Mouse (Mus musculus) embryonic stem cell, embryonic (primary cell): Measurements from ENCODE around the gene Scn1a.

ENCODE experiments used
- CTCF ChIA-PET, 4 experiments: fragments of 300-600 bp in 2 of 4; fragments of 350-600 bp in 2 of 4; sonication (Branson Sonifier 250); formaldehyde crosslinking; loops; one replicate each; lab custom pipeline; 2022; ENCODE audit warnings: inconsistent platforms in 2 of 4; lab: Charles Lee
- POLR2A ChIA-PET, 4 experiments: fragments of 300-600 bp in 2 of 4; fragments of 350-600 bp in 2 of 4; sonication (Branson Sonifier 250); formaldehyde crosslinking; loops; one replicate each; lab custom pipeline; 2022; ENCODE audit warnings: antibody characterized with exemption in 4 of 4, inconsistent platforms in 1 of 4; lab: Charles Lee

Gene Scn1a

DNA sequence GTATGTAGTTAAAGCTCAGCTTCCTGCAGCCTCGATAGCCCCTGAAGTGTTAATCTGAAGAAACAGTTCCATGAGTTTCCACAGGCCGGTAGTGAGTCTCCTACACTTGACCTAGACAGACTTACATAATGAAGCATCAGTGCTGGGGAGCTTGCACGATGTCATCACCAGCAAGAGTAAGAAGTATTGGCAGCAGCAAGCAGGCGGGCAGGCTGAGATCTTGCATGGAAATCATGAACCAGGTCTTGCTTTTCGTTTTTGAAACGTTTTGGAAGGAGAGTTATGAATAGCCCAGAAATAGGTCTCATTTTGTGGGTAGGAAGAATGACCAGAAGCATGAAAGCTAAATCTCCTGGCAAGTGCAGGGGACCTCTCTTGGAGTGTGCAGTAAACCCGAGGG, at the start of gene Scn1a:
TSS of gene Scn1a (minus strand) at position 130 of the 400 bp plus-strand sequence.
- CTCF ChIA-PET: interaction anchor here in 1 of 4 experiments (0.6 kb wide), 1 partner anchor 52 kb away, joined by 3 read pairs; no protein-coding TSS in a partner anchor

DNA sequence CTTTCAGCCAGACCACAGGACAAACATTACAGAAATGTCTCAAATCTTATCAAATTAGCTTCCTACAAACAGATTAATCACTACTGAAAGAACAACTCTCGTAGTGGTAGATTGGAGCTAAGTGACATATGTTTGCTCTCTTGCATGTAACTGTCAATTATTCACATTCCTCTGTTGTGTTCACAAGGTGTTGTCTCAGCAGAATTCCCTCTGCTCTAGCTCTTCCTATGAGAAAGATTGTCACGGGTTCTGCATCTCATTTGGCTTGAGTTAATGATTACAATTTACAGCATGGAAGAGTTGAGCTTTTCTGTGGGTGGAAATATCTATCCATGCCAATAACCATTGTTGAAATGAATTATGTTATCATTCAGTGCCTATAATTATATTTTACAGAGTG, 37.8 kb upstream of the Scn1a start:
- POLR2A ChIA-PET: no interaction called here

More for the DNA sequence above, at the start of gene Scn1a:
- POLR2A ChIA-PET: no interaction called here

DNA sequence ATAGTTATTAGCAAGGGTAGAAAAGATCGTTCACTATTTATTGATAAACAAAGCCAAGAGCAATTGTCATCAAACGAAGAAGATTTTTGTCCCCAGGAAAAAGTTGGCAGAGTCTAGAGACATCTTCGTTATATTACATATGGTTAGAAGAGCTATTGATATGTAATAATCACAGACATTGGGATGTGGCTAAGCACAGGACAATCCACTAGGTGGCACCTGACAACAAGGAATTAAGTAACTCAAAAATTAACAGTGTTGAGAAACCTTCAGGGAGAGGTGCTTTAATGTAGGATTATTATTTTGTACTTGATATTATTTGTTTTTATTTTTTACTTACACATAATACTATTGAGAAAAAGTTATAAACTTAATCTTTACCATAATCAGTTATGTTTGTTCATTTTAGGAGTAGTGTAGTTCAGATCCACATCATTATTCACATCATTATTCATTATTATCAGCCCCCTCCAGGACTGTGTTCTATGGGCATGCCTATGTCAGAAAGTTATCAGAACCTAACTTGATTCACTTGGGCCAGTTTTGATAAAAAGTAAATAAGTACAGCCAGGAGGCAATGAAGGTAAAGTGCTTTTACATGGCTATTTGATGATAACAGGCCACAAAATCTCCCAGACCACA, 32.7 kb upstream of the Scn1a start:
- ChIA-PET CTCF (interaction anchor here in 3 of 4 experiments (0.6 to 1.3 kb wide), 3 partner anchors 160 to 430 kb away, joined by 3 to 5 read pairs (median 5); no protein-coding TSS in a partner anchor), POLR2A (no interaction called here)

More for the DNA sequence above, 37.8 kb upstream of the Scn1a start:
- CTCF ChIA-PET: no interaction called here

DNA sequence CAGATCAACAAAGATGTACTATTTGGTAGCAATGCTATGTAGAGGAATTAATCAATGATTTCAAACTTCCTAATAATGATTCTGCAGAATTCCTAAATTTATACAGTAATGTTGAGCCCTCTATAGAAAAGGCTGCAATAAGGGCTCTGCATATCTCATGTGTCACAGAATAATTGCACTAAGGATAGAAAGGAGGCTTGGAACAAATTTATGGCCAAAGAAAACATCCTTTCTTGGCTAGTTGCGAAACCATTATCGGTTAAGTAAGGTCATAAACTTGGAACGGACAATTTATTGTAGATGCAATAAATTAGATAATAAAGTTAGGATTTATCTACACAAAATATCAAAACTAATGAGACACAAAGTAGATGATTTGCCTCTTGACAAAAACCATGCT, 24.8 kb upstream of the Scn1a start:
- POLR2A ChIA-PET: interaction anchor here in 1 of 4 experiments (0.7 kb wide), 1 partner anchor 1913 kb away, joined by 4 read pairs; no protein-coding TSS in a partner anchor
- CTCF ChIA-PET: no interaction called here

DNA sequence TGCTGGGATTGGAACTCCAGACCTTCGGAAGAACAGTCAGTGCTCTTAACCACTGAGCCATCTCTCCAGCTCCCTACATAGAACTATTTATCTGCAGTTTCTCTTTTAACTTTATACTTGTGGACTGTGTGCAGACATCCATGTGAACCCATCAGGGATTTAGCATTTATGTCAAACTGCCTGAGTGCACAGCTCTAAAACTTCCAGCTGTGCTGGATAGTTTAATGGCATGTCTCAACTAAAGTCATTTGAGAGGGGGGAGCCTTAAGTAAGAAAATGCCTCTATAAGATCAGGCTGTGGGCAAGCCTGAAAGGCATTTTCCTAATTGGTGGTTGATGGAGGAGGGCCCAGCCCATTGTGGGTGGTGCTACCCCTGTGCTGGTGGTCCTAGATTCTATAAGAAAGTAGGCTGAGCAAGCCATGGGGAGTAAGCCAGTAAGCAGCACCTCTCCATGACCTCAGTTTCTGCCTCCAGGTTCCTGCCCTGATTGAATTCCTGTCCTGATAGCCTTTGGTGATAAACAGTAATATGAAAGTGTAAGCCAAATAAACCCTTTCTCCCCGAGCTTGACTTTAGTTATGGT, 24.3 kb upstream of the Scn1a start:
- POLR2A ChIA-PET: no interaction called here
- CTCF ChIA-PET: no interaction called here

DNA sequence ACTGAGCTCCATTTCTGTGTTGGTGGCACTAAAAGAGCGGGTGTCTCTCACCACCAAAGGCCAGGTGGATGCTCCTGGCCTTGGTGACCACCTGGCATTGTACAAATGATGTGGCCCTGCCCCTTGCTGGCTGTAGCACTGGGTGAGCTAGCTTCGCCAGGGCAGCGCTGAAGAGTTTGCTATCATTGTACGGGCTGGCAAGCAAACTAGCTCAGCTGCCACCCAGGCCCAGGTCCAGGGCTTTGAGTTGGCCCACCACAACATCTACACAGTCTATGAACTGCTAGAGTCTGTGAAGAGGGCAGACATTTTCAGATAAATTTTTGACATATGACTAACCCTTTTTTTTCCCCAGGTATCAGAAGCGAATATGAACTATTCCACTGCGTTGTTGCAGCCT, 23.3 kb upstream of the Scn1a start:
- POLR2A ChIA-PET: no interaction called here
- CTCF ChIA-PET: no interaction called here

DNA sequence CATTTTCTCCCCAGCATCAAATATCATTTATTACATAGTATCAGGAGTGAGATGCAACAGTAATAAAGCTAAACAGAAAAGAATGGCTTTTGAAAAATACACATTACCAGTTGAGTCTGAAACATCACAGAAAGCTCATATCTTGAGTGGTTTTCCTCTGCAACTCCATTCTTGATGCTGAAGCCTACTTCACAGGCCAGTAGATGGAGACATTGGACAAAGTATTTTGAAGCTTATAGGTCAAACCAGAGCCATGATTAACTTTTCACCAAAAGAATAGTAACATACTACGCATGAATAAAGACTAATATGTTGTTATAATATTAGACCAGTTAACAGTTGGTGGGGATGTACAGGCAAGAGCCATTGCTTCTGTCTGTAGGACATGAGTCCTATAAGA, 21.8 kb upstream of the Scn1a start:
- CTCF ChIA-PET: interaction anchor here in 1 of 4 experiments (0.8 kb wide), 1 partner anchor 20 kb away, joined by 3 read pairs; no protein-coding TSS in a partner anchor

DNA sequence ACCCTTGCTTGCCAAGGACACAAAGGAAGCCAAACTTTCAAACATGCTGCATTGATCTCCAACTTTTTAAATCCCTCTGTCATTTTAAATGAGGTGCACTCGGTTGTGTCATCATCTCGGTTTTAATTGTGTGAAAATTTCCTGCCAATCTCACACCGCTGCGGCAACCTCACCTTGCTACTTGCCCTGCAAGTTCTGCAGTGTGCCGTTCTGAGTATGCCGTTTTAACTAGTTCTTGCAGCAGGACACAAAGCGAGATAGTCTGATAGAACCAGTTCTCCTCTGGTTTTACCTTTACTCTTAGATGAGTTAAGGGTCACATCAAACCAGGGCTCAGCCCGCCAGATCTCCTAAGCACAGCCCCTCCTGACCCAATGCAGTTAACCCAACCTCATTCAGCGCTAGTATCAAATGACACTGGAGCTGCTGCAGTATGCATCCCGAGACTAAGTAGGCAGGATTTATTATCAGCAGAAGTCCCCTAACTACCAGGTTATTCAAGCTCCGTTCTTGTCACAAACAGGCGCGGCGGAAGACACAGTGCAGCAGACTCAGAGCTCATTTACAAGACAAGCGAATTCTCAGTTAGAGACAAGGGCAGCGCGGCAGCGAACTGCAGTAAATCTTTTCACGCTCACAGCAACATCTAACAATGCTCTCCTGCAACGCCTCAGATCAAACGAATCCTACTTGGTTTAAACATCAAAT, 722 bp downstream of the Scn1a start:
- POLR2A ChIA-PET: no interaction called here
- CTCF ChIA-PET: no interaction called here

More for the DNA sequence above, 21.8 kb upstream of the Scn1a start:
- POLR2A ChIA-PET: interaction anchor here in 2 of 4 experiments (0.6 to 0.7 kb wide), 2 partner anchors 22 to 24 kb away, joined by 3 read pairs; no protein-coding TSS in a partner anchor

DNA sequence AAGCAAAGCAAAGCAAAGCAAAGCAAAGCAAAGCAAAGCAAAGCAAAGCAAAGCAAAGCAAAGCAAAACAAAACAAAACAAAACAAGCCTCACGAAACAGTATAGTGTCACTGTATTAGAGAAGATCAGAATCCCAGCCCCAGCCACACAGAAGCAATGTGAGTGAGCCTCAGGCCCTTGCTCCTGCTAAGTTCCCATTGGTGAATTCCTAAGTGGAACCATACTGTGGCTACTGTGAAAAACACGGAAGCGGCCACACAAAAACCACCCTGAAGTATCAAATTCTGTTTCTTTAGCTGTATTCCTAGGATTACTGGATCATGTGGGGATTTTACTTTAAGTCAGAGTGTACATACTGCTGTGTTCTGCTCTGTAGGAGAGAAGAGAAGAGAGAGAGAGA, 4.4 kb downstream of the Scn1a start:
- POLR2A ChIA-PET: no interaction called here
- CTCF ChIA-PET: interaction anchor here in 1 of 4 experiments (0.9 kb wide), 1 partner anchor 9 kb away, joined by 3 read pairs; no protein-coding TSS in a partner anchor

DNA sequence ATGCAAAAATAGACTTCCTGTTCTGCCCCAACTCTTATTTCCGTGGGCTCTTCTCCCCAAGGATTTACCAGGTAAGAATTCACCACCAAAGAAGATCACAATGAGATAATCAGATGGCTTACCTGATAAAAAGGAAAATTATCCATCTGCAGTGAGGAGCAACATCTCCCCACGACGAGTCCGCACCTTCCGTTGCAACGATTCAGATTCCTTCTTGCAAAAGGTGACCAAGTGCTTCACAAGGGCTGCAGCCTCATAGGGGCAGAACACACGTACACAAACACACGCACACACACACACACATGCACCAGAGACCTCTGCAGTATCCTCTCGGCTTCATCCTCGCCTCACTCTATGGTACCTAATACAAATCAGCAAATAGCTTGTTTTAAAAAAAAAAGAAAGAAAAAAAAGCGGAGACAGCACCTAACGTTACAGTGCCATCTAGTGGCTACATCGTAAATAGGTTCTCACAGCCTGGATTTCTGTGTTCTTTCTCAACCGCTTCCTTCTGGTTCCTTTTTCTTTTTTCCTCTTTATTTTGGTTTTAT, 30.8 kb downstream of the Scn1a start:
- CTCF ChIA-PET: interaction anchor here (0.5 to 1.1 kb wide), 17 partner anchors 14 to 1068 kb away, joined by 3 to 7 read pairs (median 3); partner anchors contain the start of genes Ttc21b (in 2 of the 4) and Galnt3 (in 1 of the 4)
- POLR2A ChIA-PET: interaction anchor here in 2 of 4 experiments (0.5 to 1.0 kb wide), 3 partner anchors 29 to 71 kb away, joined by 3 to 9 read pairs (median 6); no protein-coding TSS in a partner anchor

DNA sequence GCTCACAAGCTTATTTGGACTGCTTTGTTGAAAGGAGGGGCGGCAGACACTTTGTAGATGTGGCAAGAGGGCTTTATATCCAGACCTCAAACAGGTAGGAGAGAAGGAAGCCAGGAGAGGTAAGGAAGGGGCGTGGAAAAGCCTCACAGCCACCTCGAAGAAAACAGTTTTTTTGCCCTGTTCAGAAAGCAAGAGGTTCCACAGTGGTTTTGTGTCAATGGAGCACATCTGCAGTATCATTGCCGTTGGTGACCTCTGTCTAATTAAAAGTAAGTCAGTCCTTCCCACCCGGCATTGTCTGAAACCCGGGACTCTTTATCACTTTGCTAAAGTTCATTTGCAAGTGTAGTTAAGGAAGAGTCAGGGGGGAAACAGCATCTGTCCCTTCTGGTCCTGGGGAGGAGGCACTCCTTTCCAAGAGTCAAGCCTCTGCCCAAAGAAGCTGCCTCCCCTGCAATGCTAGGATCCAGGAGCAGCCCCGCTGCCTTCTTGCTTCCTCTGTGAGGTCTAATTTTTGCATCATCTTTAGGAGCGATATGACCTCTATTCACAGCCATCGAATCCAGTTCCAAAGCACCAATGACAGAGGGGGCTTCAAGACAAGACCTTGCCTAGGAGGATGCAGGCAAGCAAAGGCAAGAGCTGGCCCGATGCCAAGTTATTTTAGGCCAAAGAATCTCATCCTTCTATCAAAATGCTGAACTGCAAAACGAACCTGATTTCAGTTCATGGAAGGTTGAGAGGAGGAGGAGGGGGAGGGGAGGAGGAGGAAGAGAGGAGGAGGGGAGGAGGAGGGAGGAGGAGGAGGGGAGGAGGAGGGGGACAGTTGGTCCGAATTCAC, 31.5 kb downstream of the Scn1a start:
- POLR2A ChIA-PET: interaction anchor here in 2 of 4 experiments (0.5 to 1.0 kb wide), 2 partner anchors 69 to 70 kb away, joined by 3 to 6 read pairs; no protein-coding TSS in a partner anchor
- CTCF ChIA-PET: interaction anchor here (0.5 to 1.1 kb wide), 17 partner anchors 13 to 1045 kb away, joined by 3 to 7 read pairs (median 3); partner anchors contain the start of genes Ttc21b (in 2 of the 4) and Galnt3 (in 1 of the 4)

DNA sequence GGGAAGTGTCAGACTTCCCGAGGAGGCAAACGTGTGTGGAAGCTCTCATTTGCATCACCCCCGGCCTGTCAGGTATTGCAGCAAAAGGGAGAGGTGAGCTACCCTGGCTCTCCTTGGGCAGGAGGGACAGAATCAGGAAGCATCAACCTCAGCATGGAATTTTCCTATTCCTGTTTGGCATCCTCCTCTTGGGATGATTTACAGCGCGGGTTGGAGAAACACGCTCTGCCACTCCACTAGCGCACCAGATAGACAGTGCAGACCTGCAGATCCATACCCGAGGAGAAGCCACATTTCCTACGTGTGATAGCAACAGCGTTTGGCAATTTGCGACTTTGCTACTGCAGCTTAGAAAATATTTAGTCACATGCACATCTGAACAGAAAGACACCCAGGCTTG, 32.2 kb downstream of the Scn1a start:
- CTCF ChIA-PET: interaction anchor here in 1 of 4 experiments (0.7 kb wide), 1 partner anchor 70 kb away, joined by 3 read pairs; no protein-coding TSS in a partner anchor
- POLR2A ChIA-PET: interaction anchor here in 1 of 4 experiments (0.6 kb wide), 1 partner anchor 1956 kb away, joined by 4 read pairs; no protein-coding TSS in a partner anchor

DNA sequence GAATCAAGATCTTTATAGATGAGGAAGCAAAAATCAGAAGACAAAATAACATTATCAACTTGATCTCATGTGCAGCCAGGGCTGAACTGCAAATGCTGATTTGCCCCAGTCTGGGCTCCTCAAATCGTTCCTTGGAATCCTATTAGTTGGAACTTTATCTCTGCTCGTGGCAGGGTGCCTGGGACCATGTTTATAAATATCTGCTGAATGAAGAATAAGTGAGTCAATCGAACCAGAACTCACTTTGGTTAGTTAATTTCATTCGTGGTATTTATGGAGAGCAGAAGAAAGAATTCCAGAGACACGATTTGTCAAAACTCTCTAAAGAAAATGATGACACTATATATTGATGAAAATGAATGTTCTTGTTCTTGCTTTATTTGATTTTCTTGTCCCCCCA, 48.1 kb downstream of the Scn1a start:
- ChIA-PET CTCF (interaction anchor here in 1 of 4 experiments (0.6 kb wide), 1 partner anchor 8 kb away, joined by 3 read pairs; no protein-coding TSS in a partner anchor), POLR2A (interaction anchor here in 1 of 4 experiments (0.8 kb wide), 1 partner anchor 13 kb away, joined by 3 read pairs; no protein-coding TSS in a partner anchor)

DNA sequence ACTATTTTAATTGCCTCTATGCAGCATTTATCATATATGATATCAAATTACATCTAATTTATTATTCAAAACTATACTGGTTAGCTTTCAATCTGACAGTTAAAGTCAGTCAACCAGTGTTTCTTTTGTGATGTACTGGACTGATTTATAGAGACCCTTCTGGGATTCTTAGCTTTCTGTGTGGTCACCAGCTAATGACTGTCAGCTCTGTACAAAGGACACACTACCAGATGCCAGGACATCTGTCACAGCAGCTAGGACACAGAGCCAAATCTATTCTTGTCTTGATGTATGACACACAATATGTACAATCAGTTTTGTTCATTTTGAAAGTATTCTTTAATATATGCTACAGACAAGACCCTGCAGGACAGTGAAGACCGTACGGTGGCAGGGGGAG, 72.7 kb downstream of the Scn1a start:
- POLR2A ChIA-PET: no interaction called here

DNA sequence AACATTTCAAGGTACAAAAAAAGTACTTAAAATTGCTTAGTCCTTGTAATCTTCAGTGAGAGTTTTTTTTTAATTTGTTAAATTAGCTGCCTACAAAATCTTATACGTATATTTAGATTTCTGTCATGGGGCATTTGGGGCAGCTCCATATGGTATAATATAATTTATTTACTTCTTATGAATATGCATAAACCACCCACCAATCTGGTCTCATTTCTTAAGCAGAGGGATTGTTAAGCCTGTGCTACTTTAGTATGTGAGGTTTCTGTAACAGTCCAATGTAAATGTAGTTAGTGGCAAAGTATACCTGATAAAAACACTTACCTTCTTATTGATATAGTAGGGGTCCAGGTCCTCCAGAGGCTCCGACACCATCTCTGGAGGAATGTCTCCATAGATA, 90.0 kb downstream of the Scn1a start:
- ChIA-PET POLR2A (no interaction called here), CTCF (no interaction called here)

More for the DNA sequence above, 72.7 kb downstream of the Scn1a start:
- CTCF ChIA-PET: no interaction called here

DNA sequence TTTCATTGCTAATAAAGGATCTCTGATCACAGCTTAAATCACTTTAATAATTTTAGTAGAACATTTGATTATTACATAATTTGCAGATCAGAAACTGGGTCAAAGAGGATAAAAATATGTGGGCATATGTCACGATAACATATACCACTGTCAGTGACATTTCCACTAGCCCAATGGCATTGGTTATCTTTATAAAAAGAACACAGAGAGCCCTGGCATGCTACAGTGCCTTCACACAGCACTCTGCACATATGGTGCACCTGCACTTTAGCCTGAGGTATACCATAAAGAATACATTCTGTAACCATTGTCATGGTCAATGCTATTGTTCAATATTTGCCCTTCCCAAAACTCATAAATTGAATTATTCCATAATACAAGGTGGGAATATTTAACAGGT, 94.0 kb downstream of the Scn1a start:
- ChIA-PET CTCF (no interaction called here), POLR2A (no interaction called here)

DNA sequence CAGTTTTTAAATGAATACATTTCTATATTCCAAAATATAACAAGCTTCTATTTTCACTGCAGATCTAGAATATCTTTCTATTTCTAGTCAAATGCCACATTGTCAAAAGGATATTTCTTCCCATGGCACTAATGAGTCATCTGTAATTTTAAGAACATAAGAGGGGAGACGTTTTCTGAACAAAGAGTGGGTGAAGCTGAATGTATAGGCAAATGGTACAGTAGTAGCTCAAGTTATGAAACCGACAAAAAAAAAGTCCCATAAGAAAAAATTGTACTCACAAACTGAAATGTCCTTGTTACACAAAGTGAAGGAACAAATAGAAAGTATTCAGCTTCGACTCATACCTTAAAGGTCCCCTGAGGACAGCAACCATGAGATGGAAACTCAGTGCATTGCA, 94.5 kb downstream of the Scn1a start:
- CTCF ChIA-PET: no interaction called here
- POLR2A ChIA-PET: no interaction called here

DNA sequence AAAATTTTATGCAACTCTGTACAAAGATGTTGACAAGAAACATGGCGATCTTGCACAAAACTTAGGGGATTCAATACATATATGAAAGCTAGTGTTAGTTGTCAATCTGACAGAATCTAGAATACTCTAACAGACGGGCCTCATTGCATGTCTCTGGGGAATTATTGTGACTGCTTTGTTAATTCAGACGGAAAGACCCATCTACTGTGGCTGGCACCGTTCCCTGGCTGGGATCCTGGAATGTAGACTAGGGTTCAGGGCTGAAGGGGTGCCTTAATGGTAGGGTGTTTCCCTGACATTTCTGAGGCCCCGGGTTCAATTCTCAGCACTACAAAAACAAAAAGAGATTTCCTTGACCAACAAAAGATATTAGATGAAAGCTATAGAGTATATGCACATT, 103.2 kb downstream of the Scn1a start:
- ChIA-PET POLR2A (interaction anchor here in 1 of 4 experiments (0.8 kb wide), 1 partner anchor 11 kb away, joined by 3 read pairs; no protein-coding TSS in a partner anchor), CTCF (no interaction called here)
